Mouse (Mus musculus) intestine, postnatal 0 days (tissue): Measurements from ENCODE around the gene Cfl1. TPM values are rescaled to one million over a fixed set of nuclear protein-coding genes. Genes with fewer than 3 reads are reported as not detected.
"Not testable (repeated sequence)": the region's sequence is repeated elsewhere in the genome, so short reads cannot be mapped to it uniquely, and the experiment has no call there.

Experiments
- ATAC-seq: fragments of 200-750 bp; cut with Nextera tagmentation; 2 replicates; pipeline ENCODE4 v1.8.0; 2017; ENCODE audit warnings: mild to moderate bottlenecking, moderate TSS enrichment, moderate library complexity
- H3K27ac ChIP-seq: fragments of 300-500 bp; sonication (generic); 2 replicates; pipeline ENCODE4 v1.5.1; 2014; ENCODE audit warnings: mild to moderate bottlenecking, low read depth, low read length, moderate library complexity
- H3K27me3 ChIP-seq: fragments of 300-500 bp; sonication (generic); replicated peaks from 2 replicates; pipeline ENCODE4 v1.6.1; 2014; ENCODE audit warnings: low read length, mixed read lengths; ENCODE audit not compliant: control insufficient read depth, insufficient read depth
- H3K36me3 ChIP-seq: fragments of 300-500 bp; sonication (generic); 2 replicates; pipeline ENCODE4 v1.6.1; 2014; ENCODE audit warnings: mild to moderate bottlenecking, moderate library complexity; ENCODE audit not compliant: control insufficient read depth, insufficient read depth
- H3K4me1 ChIP-seq: fragments of 300-500 bp; sonication (generic); replicated peaks from 2 replicates; pipeline ENCODE4 v1.6.1; 2014; ENCODE audit warnings: antibody characterized with exemption, low read length, mixed read lengths; ENCODE audit not compliant: control insufficient read depth, insufficient read depth
- H3K4me2 ChIP-seq: fragments of 300-500 bp; sonication (generic); replicated peaks from 2 replicates; pipeline ENCODE4 v1.6.1; 2014; ENCODE audit warnings: low read depth, mild to moderate bottlenecking, moderate library complexity
- H3K4me3 ChIP-seq: fragments of 300-500 bp; sonication (generic); 2 replicates; pipeline ENCODE4 v1.5.1; 2014; ENCODE audit warnings: low read depth, low read length
- H3K9ac ChIP-seq: fragments of 300-500 bp; sonication (generic); 2 replicates; pipeline ENCODE4 v1.6.1; 2014; ENCODE audit warnings: mild to moderate bottlenecking, low read depth, low read length
- H3K9me3 ChIP-seq: fragments of 300-500 bp; sonication (generic); 2 replicates; pipeline ENCODE4 v1.6.1; 2016; ENCODE audit warnings: mixed run types; ENCODE audit not compliant: control insufficient read depth
- CTCF ChIP-seq: sonication (generic); IDR thresholded peaks from 2 replicates; pipeline ENCODE4 v1.5.1; 2016; ENCODE audit warnings: low read depth, mild to moderate bottlenecking, control low read depth, antibody characterized with exemption, moderate library complexity
- WGBS: fragments of 180-500 bp; shearing (Covaris S2); extraction: QIAGEN DNeasy Blood & Tissue Kit; methylation state at CpG from one replicate; pipeline ENCODE4 v1.1.7; 2014; 5-methylcytosine and 5-hydroxymethylcytosine counted together
- polyA plus RNA-seq: library from polyadenylated mRNA; unstranded; fragments of >200 nt; fragmentation: Nextera tagmentation; extraction: Ambion mirVana; gene quantifications from 2 replicates; pipeline ENCODE4 v1.2.1, GENCODE M21; 2015

The Cfl1 gene
- polyA plus RNA-seq, 1 experiment from 2014 or later: 1,786 TPM

DNA sequence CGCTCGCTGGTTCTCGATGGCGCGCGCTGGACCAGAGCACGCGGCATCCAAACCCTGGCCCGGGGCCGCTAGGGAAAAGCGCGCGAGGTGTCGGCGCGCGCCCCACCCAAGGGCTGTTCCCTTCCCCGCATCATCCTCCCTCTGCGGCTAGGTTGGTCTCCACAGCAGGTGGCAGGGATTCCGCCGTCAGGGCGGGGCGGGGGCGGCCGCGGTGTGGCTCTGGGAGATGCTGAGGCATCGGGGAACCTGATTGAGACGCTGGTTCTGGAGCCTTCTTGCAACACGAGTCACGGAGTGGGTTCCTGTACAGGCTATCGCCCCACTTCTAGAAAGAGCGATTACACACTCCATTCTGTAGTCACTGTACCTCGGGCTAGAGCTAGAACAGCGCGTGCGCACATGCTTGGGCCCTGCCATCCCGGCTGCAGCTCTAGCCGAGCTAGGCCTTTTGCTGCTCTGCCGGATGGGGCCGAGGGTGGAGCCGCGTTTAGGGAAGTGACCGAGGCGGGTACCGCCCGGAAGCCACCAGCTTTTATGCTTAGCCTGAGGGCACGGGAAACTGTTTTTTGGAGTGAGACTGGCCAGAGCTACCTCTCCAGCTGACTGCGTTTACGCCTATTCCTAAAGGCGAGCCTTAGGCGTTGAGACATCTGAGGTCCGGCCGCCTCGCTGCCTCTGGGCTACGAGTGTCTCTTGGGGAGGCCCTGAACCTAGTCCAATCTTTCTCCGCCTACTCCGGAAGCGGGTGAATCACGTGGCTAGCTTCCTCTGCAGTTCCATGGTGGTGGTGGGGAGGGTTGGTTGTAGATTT is 848 bp downstream of the Cfl1 start:
- peak; percentile 28 for ATAC-seq
- peak overlapping the region; percentile 80 for H3K4me2 ChIP-seq
- H3K27ac ChIP-seq: peak overlapping the region; percentile 97
- WGBS: under 1% methylated on average over 56 of the region's 59 CpGs
- H3K36me3 ChIP-seq: peaks cover 37% of the 10 kb centered on the region
- no peaks in the 10 kb centered on the region for H3K27me3 ChIP-seq
- H3K9ac ChIP-seq: peak overlapping the region; percentile 87
- peak overlapping the region; percentile 93 for H3K4me3 ChIP-seq
- no peaks in the 10 kb centered on the region for H3K9me3 ChIP-seq
- H3K4me1 ChIP-seq: 0 out of 2 replicates have a peak, but pooled peaks cover 2% of the 10 kb centered on the region
- TF ChIP-seq CTCF: no peak

DNA sequence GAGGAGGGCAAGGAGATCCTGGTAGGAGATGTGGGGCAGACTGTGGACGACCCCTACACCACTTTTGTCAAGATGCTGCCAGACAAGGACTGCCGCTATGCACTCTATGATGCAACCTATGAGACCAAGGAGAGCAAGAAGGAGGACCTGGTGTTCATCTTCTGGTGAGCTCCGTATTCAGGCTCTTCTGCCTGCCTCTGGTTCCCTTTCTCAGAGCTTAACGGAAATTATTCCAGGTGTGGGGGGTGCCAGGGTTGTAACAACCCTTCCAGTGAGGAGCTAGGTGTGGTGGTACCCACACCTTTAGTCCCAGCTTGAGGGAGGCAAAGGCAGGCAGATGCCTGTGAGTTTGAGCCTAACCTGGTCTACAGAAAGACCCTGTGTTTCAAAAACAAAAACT is 2.4 kb downstream of the Cfl1 start:
- ATAC-seq: no peak
- Histone ChIP-seq H3K36me3 (peaks cover 47% of the 10 kb centered on the region), H3K9ac (no peak overlapping the region), H3K4me2 (no peak overlapping the region; the same call in 1 of the 2 replicates), H3K9me3 (no peaks in the 10 kb centered on the region), H3K4me3 (no peak overlapping the region), H3K4me1 (0 out of 2 replicates have a peak, but pooled peaks cover 2% of the 10 kb centered on the region), H3K27ac (0 out of 2 replicates have a peak overlapping the region, but pooled peaks have one; percentile 57), H3K27me3 (no peaks in the 10 kb centered on the region)
- no peak for TF ChIP-seq CTCF
- 82% methylated on average over 4 of the region's 4 CpGs for WGBS

DNA sequence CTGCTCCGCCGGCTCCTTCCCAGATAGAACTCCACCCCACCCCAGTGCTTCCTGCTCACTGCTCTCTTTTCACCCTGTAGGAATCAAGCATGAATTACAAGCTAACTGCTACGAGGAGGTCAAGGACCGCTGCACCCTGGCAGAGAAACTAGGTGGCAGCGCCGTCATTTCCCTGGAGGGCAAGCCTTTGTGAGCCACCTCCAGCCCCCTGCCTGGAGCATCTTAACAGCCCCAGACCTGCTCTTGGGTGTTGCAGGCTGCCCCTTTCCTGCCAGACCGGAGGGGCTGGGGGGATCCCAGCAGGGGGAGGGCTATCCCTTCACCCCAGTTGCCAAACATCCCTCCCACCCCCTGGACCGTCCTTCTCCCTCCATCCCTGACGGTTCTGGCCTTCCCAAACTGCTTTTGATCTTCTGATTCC is 3.1 kb downstream of the Cfl1 start:
- not testable (repeated sequence) for H3K27me3 ChIP-seq, ATAC-seq, H3K9me3 ChIP-seq, H3K4me3 ChIP-seq, H3K4me2 ChIP-seq, H3K4me1 ChIP-seq, H3K9ac ChIP-seq
- H3K27ac ChIP-seq: peak overlapping the region; percentile 57
- peaks cover 54% of the 10 kb centered on the region for H3K36me3 ChIP-seq
- peak; percentile 53 for TF ChIP-seq CTCF
- 49% methylated on average over 9 of the region's 9 CpGs for WGBS

DNA sequence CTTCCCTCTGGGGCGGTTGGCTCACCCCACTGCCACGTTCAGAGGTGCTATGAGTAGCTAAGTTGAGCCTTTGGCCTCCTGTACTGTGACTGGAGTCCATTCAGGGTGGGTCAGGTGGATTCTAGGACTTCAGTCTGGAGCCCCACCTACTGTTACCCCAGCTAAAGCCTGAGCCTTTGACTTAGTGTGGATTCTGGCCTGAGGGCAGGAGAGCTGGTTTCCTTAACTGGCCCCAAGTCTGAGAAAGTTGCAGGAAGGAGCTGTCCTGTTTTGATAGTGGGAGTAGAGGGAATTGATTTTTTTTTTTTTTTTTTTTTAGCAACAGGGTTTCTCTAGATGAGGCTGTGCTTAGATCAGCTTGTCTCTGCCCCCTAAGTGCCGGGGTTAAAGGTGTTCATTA is 4.1 kb downstream of the Cfl1 start:
- H3K27me3 ChIP-seq: no peaks in the 10 kb centered on the region
- ATAC-seq: peak; percentile 65
- 60% methylated on average over 3 of the region's 3 CpGs for WGBS
- H3K27ac ChIP-seq: peak overlapping the region; percentile 71
- TF ChIP-seq CTCF: no peak
- H3K4me2 ChIP-seq: no peak overlapping the region
- H3K4me1 ChIP-seq: 0 out of 2 replicates have a peak, but pooled peaks cover 2% of the 10 kb centered on the region
- H3K4me3 ChIP-seq: no peak overlapping the region
- no peaks in the 10 kb centered on the region for H3K9me3 ChIP-seq
- H3K9ac ChIP-seq: no peak overlapping the region; the same call in 1 of the 2 replicates
- peaks cover 56% of the 10 kb centered on the region for H3K36me3 ChIP-seq

DNA sequence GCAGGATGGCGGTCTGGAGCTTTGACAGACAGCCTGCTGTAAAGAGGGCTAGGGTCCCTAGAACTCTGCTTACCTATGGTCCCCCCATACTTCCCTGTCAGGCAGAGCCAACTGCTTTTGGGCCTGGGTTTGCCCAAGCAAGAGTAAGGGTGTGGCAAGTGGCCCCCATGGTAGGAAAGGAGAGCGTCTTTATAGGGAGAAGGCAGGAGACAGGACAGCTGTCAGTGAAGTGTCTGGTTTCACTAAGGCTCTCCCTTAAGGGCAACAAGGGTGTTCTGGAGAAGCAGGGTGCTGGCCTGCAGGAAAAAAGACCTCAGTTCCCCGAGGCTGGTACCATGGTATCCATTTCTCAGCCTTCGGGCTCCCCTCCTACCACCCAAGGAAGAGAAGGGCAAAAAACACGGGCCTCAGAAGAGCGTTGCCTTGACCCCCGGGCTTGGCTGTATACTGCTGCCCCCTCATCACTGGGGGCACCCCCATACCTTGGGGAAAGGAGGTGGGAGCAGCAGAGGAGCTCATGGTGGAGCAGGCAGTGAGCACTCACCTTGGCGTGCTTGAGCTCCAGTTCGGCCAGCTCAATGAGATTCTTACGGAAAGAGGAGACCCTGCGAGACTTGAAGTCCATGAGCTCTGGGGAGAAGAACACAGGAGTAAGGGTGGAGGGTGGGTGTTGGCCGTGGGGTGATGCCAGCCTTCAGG is 5.2 kb downstream of the Cfl1 start:
- Histone ChIP-seq H3K27ac (0 out of 2 replicates have a peak overlapping the region, but pooled peaks have one; percentile 28), H3K4me3 (no peak overlapping the region), H3K4me2 (no peak overlapping the region), H3K9ac (no peak overlapping the region), H3K27me3 (no peaks in the 10 kb centered on the region), H3K4me1 (0 out of 2 replicates have a peak, but pooled peaks cover 2% of the 10 kb centered on the region), H3K36me3 (peaks cover 56% of the 10 kb centered on the region), H3K9me3 (no peaks in the 10 kb centered on the region)
- 74% methylated on average over 12 of the region's 12 CpGs for WGBS
- no peak for TF ChIP-seq CTCF
- no peak for ATAC-seq

DNA sequence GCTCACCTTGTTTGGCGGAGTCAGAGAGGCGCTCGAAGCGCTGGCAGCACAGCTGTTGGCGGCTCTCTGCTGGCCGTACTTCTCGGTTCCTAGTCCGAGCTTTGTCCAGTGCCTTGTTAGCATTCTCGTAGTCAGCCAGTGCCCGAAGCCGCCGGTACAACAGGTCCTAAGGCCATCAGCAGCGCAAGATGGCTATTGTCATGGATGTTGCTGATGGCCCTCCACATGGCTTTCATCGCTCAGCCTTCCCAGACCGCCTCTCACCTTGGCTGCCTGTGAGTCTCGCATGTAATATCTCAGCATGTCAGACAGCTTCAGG is 5.8 kb downstream of the Cfl1 start:
- no peak for ATAC-seq
- Histone ChIP-seq H3K4me1 (0 out of 2 replicates have a peak, but pooled peaks cover 2% of the 10 kb centered on the region), H3K27ac (0 out of 2 replicates have a peak overlapping the region, but pooled peaks have one; percentile 28), H3K9ac (no peak overlapping the region), H3K27me3 (no peaks in the 10 kb centered on the region), H3K4me2 (no peak overlapping the region), H3K36me3 (peaks cover 56% of the 10 kb centered on the region), H3K4me3 (no peak overlapping the region), H3K9me3 (no peaks in the 10 kb centered on the region)
- WGBS: 88% methylated on average over 16 of the region's 16 CpGs
- TF ChIP-seq CTCF: no peak
